Mouse (Mus musculus) left cerebral cortex, postnatal 4 days (tissue): ENCODE data around the gene Cd3g. TPM values are rescaled to one million over a fixed set of nuclear protein-coding genes. Genes with fewer than 3 reads are reported as not detected.

ENCODE experiments used
- DNase-seq: peaks from one replicate; pipeline ENCODE4 v3.0.0-alpha.2; 2022
- intact Hi-C: fragments of 180-260 bp; cut with DNase I; formaldehyde crosslinking; loops from one replicate; pipeline ENCODE4 v1.15.1; 2025
- total RNA-seq, 2 experiments: library from RNA; stranded (reverse); gene quantifications; 2 replicates each; pipeline ENCODE4 v1.2.3; 2021

Gene Cd3g
- total RNA-seq, result not detected

DNA sequence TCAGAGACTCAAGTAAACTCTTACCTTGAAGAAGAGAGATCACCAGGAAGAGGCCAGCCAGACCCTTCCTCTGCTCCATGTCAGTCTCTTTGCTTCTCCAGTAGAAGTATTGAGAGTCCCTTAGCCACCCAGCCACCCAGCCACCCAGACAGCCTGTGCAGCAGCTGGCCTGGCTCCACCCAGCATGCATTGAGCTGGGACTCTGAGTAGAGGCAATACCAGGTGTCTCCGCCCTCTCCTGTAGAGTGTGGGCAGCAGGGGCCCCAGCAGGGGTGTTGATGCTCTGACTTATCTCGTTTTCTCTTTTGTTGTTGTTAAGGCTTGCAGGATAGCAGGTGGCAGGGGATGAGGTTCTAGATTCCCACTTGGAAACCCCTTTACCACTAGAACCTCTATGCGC is at the start of gene Cd3g:
Gene Cd3g, minus strand, starts transcription at position 190 of the 400 bp plus-strand sequence.
- no peak for DNase-seq
- intact Hi-C loops, result no loop called here

DNA sequence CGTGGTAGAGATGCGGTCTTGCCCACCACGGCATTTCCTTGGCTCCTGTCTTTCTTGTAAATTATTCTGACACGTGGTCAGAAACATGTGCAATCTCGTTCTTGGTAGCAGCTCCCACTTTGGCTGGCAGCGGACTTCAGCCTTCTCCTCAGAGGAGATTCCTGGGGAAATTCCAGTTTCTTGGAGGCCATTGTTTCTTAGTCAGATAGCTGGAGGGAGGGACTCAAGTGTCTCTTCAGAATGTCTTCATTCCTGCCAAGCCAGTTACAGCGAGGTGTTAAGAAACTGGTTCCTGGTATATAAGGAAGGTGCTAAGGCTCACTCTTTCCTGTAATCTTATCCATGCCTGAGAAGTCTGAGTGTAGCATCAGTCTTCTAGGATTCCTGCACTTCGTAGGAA is 47.1 kb upstream of the Cd3g start:
- DNase-seq, result no peak

DNA sequence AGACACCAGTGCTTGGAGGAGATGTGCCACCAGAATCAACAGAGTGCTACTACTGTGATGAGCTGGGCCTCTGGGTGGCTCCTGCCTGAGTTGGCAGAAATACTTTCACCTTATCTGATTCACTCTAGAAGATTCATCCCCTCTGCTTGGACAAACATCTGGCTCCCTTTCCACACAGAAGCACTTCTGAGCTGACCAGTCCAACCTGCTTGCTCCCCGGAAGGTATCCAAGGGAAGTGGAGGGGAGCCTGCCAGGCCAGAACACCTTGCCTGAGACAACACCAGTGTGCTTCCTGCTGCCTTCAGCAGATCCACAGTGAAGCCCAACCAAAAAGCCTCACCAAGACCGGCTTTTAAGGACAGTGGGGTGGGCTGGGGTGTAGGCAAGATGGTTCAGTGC is 44.0 kb upstream of the Cd3g start:
- no peak for DNase-seq
- intact Hi-C loops, result loop anchor here (10.0 kb wide), 1 partner anchor 121 kb away; no protein-coding TSS in a partner anchor

More for the DNA sequence above, 47.1 kb upstream of the Cd3g start:
- intact Hi-C loops, result loop anchor here (10.0 kb wide), 1 partner anchor 117 kb away; no protein-coding TSS in a partner anchor

DNA sequence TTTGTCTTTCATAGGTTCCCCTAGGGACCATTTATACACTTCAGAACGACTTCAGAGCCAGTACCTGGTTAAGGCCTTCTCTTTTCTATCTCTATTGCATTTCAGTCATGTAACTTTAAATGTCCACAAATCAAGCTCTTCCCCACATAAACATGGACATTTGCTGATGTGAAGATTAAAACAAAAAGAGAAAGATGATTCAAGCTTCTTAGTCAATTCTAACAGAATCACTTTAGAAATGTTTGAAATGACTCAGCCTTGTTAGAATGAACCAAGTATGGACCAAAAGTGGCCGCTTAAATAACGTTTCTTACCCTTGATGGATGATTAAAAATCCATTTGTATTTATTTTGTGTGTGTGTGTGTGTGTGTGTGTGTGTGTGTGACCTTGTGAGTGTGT is 43.4 kb upstream of the Cd3g start:
- intact Hi-C loops, result loop anchor here (10.0 kb wide), 1 partner anchor 121 kb away; no protein-coding TSS in a partner anchor
- no peak for DNase-seq

DNA sequence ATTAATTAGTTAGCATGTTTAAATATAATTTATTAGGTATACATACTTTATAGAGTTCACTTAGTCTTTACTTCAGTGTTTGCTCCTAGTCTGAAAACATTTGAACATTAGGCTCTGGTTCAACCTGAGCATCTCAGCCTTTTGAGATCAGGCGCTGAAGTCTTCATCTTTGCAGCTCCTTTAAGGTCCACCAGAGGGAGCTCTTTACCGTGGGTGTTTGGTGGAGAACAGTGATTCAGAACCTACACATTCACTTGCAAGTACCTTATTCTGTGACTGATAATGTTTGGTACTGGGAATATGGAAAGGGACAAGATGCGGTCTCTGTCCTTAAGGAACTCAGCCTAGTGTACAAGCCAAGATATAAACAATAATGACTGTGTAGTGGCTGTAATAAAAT is 42.6 kb upstream of the Cd3g start:
- DNase-seq, result peak; percentile 21
- intact Hi-C loops, result loop anchor here (10.0 kb wide), 1 partner anchor 122 kb away; no protein-coding TSS in a partner anchor

DNA sequence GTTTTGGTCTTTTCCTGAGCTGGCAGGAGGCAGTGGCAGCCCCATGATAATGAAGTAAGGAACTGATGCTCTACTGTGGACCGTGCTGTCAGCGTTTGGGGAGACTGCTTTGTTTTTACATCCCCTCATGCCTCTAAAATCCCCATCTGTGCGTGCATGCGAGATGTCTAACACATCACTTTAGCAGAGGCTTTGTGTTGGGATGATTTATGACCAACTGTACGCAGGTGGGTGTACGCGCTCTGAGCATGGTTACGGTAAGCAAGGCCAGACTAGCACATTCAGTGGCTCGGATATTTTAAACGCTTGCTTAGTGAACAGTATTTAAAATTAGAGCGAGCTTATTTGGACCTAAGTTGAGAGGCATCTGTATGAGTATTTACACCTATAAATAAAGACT is 37.8 kb upstream of the Cd3g start:
- intact Hi-C loops, result no loop called here

DNA sequence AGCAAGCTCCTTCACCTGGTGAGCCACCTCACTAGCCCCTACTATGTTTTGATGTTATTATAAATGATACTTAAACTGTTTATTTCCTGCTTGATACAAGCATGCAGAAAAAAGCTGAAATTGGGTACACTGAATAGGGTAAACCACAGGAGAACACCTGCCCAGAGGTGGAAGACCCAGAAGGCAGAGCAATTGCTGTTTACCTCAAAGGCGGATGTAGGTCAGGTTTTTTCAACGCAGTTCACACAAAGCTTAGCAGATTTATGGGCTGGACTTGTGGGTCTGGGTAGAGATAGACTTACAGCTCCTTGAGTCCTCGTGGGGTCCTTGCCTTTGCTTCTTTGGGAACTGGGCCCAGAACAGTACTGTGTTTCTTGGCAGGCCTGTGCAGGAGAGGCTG is 35.6 kb upstream of the Cd3g start:
- no peak for DNase-seq

More for the DNA sequence above, 37.8 kb upstream of the Cd3g start:
- no peak for DNase-seq

DNA sequence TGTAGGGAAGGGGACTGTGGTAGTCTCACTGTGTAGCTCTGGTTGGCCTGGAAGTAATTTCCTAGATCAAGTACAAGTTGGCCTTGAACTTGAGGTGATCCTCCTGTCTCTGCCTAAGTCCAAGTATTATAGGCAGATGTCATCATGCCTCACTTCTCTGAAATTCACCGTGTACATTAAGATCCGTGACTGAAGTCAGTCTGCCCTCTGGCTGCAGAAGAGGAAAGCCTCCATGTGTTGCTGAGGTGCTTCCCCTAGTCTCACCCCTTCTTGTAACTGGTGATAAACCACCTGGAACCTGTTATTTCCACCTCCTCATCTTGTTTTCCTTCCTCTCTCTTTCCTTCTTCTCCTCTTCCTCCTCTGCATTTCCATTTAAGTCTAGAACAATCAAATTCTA is 34.6 kb upstream of the Cd3g start:
- intact Hi-C loops, result no loop called here

More for the DNA sequence above, 35.6 kb upstream of the Cd3g start:
- intact Hi-C loops, result no loop called here

DNA sequence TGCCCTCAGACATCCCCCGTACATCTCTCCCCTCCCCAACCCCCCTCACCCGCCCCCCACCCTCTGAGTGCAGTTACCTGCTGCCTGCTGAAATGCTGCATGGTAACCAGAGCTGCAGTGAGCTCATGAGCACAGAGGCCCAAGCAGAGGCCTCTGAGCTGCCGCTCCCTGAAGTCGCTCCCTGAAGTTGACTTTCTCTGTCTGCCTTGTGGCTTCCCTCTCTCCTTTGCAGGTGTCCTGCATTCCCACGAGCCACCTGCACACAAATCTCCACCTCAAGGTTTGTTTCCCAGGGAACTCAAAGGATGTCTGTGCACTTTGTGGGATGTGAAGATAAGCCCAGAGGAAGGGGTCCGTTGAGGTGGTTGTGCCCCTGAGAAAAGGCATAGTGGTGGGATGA is 31.1 kb upstream of the Cd3g start:
- DNase-seq, result no peak
- intact Hi-C loops, result no loop called here

More for the DNA sequence above, 34.6 kb upstream of the Cd3g start:
- DNase-seq, result no peak

DNA sequence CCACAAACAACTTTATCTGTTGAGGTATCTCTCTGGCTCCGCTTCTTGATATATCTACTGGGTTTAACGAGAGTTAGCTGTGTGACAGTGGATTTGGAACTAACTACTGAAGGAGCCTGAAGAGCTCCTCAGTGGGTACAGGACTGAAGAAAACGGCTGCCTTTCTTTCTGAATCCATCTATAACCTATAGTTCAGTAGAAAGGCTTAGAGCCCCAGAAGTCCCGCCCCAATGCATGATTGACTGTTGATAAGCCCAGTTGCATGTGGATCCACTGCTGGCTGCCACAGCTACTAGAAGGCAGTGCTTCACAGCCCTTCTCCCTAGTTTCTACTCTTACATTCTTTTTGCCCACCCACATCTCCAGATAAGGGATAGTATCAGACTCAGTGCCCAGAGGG is 30.2 kb upstream of the Cd3g start:
- intact Hi-C loops, result no loop called here

DNA sequence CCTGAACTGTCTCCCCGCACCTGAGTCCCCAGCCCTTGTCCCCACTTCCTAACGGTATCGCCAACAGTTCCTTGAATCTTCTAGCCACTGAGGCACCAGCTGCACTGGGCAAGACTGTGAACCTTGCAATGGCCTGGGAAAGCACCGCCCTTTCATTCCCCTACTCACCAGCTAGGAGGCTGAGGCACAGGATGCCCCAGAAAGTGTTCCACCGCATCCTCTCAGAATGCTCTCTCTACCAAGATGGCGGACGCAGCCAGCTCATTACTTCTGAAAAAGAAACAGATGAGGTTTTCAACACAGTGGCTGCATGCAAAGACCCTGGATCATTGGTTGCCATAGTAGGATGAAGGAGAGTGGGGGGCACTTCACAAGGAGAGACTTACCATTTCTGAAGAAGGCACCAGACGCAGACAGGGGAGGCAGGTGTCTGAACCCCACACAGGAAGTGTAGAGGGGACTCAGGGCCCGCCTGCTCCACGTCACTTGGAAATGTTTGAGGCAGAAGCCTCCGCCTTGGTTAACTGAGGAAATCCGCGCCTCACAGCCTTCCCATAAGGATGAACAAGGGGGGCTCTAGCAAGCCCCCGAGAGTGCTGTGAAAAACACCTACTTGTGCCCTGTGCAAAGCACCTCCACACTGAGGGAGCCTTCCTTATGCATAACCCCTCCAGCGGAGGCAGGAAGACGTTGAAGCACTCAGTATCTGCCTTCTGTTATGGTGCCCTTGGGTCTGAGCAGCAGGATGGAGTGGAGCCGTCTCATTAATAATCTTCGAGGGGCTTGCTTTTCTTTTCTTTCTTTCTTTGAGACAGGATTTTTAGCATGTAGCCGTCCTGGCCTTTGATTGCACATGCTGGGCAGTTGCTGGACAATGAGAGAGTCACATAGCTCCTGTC is 29.2 kb upstream of the Cd3g start, which contains the start of gene Cd3e:
Gene Cd3e, minus strand, starts transcription at position 448 of the 899 bp plus-strand sequence.
- DNase-seq, result no peak
- intact Hi-C loops, result no loop called here

More for the DNA sequence above, 30.2 kb upstream of the Cd3g start:
- no peak for DNase-seq

DNA sequence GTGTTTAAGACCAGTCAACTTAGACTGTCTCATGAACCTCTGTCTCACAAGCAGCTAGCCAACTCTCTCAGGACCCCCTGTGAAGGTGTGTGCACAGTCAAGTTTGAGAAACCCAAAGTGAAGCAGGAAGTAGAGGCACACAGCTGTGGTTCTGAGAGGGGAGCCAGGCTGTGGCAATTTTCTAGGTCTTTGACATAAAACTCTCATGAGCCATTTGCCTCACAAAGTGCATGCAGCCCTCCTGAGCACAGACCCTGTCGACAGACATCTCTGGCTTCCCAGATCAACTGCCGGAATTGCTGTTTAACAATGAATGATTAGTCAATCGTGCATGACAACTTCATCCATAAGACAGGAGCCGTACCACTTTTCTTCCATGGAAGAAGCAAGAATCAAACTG is 28.1 kb upstream of the Cd3g start:
- no peak for DNase-seq
- intact Hi-C loops, result no loop called here

DNA sequence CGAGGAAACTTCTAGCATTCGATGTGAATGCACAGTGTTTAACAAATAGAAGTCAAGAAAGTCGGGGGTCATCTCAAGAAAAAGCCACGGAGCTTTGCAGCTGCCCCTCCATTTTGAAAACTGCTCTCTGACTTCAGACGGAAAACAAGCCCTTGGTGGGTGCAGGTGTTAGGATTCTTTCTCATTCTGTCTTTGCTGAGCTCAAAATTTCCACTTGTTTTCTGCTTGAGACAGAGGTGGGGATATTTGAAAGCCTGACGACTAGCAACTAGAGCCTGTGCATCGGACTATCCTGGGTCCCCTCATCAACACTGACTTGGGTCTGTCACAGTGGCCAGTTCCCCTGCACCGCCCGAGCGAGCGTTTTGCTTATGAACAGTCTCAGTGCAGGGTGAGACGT is 27.2 kb upstream of the Cd3g start:
- DNase-seq, result no peak
- intact Hi-C loops, result no loop called here

DNA sequence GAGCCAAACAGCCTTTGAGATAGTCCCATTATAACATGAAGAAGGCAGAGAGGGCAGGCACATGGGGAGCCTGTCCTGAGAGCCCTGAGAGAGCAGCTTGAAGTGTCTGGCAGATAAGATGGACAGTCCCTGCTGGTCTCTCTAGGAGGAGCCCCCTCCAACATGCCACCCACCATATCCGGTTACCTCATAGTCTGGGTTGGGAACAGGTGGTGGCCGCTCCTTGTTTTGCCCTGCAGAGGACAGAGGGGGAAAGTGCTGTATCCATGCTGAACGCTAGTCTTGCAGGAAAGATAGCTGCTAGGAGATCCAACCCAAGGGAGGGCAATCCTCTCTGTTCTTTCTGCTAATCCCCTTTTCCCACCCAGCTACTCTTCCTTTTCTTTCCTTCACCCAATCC is 20.0 kb upstream of the Cd3g start:
- no peak for DNase-seq
- intact Hi-C loops, result no loop called here

DNA sequence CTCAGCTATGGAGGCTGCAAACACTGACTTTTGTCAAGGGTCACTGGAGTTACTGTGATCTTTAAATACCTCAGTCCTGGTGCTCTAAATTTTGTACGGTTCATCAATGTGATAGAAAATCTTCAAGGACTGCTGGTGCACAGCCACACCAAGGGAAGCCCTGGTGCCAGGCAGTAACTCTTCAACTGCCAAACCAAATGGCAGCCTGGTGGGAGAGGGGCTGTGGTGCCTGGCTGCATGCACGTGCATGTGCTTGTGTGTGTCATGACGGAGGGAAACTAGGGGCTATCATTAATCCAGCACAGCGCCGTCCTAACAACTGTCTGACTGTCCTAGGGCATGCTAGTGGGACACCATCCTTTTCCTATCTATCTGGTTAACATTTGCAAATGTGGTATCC is 19.5 kb upstream of the Cd3g start:
- intact Hi-C loops, result no loop called here

DNA sequence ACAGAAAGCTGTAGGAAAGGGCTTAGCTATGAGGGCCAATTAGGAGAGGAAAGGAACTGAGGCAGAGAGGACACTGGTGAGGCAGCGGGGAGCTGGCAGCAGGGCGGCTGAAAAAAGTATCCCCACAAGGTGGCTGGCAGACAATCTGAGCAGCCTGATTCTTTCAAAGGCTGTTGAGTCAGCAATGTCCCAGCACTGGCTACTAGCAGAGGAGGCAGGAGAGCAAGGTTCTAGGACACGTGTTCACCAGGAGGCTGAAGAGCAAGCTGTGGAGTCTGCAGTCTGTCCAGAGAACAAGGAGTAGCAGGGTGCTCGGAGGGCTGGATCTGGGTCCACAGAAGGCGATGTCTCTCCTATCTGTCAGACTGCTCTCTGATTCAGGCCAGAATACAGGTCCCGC is 18.9 kb upstream of the Cd3g start:
- intact Hi-C loops, result no loop called here
- DNase-seq, result no peak

More for the DNA sequence above, 19.5 kb upstream of the Cd3g start:
- no peak for DNase-seq

DNA sequence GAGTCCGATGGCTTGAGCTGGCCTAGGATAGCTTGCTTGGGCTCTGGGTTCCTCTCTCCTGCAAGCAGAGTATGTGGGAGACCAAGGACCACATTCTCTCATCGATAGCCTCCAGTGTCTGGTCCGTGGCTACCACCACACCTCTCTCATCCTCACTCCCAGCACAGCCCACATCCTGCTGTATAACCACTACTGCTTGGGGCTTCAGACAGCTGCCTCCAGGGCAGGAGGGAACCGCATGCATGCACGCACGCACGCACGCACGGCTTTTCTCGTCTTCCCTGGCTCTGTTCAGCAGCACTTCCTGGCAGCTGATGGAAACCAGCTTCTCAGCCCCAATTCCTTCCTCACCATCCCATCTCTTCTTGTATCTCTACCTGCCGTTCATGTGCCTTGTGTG is 17.9 kb upstream of the Cd3g start:
- intact Hi-C loops, result no loop called here
- no peak for DNase-seq

DNA sequence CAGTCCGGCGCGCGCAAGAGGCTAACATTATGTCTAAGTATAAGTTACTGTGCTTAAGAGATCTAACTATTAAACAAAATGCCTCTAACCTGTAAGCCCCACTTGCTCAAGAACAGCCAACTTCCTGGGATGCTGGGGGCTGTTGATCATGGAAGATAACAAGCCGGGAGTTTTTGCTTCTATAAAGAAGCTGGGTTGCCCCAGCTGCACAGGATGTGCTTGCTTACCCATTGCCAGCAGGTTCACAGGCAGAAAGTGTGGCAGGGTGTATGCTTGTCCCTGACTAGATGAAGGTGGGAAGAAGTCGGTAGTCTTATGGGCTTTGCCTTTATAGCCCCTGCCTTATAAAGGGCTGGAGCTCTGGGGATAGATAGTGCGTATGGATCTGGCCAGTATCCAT is 16.4 kb upstream of the Cd3g start:
- no peak for DNase-seq

DNA sequence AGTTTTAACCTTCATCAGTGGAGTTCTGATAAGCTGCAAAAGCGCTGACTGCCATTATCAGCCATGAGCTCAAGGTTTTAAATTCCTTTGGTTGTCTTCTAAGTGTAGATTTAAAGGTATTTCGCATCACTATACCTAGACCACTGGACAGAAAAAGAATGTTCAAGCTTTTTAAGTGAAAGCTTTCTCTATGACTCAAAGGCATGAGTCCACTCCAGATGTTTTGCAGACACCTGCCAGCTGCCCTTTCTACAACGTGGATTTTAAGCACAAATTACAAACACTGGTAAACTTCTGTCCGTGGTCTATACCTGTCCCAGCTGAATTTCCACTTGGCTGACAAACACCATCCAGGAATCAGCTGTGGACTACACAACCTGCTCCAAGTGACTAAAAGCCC is 14.7 kb upstream of the Cd3g start:
- intact Hi-C loops, result no loop called here
- DNase-seq, result no peak

More for the DNA sequence above, 16.4 kb upstream of the Cd3g start:
- intact Hi-C loops, result no loop called here

DNA sequence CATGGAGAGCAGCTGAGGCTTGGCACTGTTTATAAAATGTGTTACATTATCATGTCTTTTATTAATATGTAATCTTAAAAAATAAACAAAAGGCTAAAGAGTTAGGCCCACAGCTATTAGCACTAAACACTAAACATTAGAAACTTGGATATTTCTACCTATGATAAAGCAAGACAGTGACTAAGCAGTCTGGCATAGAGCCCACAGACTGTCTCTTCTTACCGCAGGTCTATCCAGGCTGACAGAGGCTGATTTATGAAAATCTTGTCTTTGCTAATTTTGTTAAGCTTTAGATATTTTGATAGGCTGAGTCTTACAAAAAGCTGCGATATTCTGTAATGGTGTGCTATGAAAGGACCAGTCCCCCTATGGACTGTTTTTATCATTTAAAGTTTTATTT is 13.0 kb upstream of the Cd3g start:
- intact Hi-C loops, result no loop called here
- DNase-seq, result no peak

DNA sequence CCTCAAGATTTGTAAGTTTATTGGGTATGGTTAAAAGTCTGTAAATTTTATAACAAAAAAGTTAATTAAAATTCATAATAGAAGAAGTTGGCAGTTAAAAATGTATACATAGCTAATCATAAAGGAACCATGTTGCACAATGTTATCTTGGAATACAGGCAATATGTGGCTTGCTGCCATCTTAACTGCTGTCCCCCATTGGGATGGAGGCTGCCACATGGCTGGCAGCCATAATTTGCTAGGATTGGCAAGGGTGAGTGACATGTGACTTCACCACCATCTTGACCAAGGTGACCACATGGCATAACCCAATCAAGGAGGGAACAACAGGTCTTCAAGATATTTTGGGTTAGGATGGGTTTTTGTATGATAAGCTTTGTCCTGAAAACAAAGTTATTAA is 12.0 kb upstream of the Cd3g start:
- intact Hi-C loops, result no loop called here

DNA sequence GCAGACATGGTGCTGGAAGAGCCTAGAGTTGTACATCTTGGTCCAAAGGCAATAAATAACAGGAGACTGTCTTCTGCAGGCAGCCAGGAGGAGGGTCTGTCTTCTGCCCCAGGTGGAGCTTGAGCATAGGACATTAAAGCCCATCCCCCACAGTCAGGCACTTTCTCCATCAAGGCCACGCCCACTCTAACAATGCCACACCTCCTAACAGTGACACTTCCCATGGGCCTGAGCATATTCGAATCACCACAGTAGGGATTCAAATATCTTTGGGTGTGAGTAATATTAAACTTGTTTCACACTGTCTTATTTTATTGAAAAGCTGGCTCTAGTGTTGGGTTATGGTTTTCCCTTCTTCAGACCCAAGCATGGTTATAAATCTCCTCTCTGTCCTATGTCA is 11.6 kb upstream of the Cd3g start:
- DNase-seq, result no peak
- intact Hi-C loops, result no loop called here

More for the DNA sequence above, 12.0 kb upstream of the Cd3g start:
- DNase-seq, result peak; percentile 70
